Mouse (Mus musculus) liver, postnatal 0 days (tissue): ENCODE measurements around the gene Mcm5. TPM values are rescaled to one million over a fixed set of nuclear protein-coding genes. Genes with fewer than 3 reads are reported as not detected.

Source experiments
- ATAC-seq: fragments of 200-750 bp; cut with Nextera tagmentation; 2 replicates; pipeline ENCODE4 v1.8.0; 2017; ENCODE audit warnings: mild to moderate bottlenecking, moderate library complexity
- DNase-seq: peaks from one replicate; pipeline ENCODE4 v3.0.0-alpha.2; 2016
- H3K27ac ChIP-seq: fragments of 300-500 bp; sonication (generic); 2 replicates; pipeline ENCODE4 v1.5.1; 2014; ENCODE audit warnings: antibody characterized with exemption, moderate library complexity, mild to moderate bottlenecking, low read depth
- H3K27me3 ChIP-seq: fragments of 300-500 bp; sonication (generic); 2 replicates; pipeline ENCODE4 v1.6.1; 2014; ENCODE audit warnings: low read length, control low read depth, mixed read lengths; ENCODE audit not compliant: insufficient read depth
- H3K36me3 ChIP-seq: fragments of 300-500 bp; sonication (generic); replicated peaks from 2 replicates; pipeline ENCODE4 v1.6.1; 2014; ENCODE audit warnings: mild to moderate bottlenecking, control low read depth, low read length, moderate library complexity, mixed read lengths; ENCODE audit not compliant: insufficient read depth
- H3K4me1 ChIP-seq: fragments of 300-500 bp; sonication (generic); 2 replicates; pipeline ENCODE4 v1.6.1; 2014; ENCODE audit warnings: antibody characterized with exemption, mild to moderate bottlenecking, control low read depth; ENCODE audit not compliant: insufficient read depth
- H3K4me2 ChIP-seq: fragments of 300-500 bp; sonication (generic); 2 replicates; pipeline ENCODE4 v1.6.1; 2014; ENCODE audit warnings: low read depth, mild to moderate bottlenecking, low read length, moderate library complexity, mixed read lengths
- H3K4me3 ChIP-seq: fragments of 300-500 bp; sonication (generic); 2 replicates; pipeline ENCODE4 v1.5.1; 2014; ENCODE audit warnings: low read depth, low read length
- H3K9ac ChIP-seq: fragments of 300-500 bp; sonication (generic); replicated peaks from 2 replicates; pipeline ENCODE4 v1.6.1; 2014; ENCODE audit warnings: mild to moderate bottlenecking, moderate library complexity
- H3K9me3 ChIP-seq: fragments of 300-500 bp; sonication (generic); 2 replicates; pipeline ENCODE4 v1.6.1; 2016; ENCODE audit warnings: mild to moderate bottlenecking, control low read depth, low read length, mixed read lengths
- CTCF ChIP-seq: sonication (generic); IDR thresholded peaks from 2 replicates; pipeline ENCODE4 v1.5.1; 2016; ENCODE audit warnings: antibody characterized with exemption, low read depth
- EP300 ChIP-seq: IDR thresholded peaks from 2 replicates; pipeline ENCODE4 v1.6.1; 2016; ENCODE audit warnings: antibody characterized with exemption, low read depth, mild to moderate bottlenecking
- WGBS: fragments of 180-500 bp; shearing (Covaris S2); extraction: QIAGEN DNeasy Blood & Tissue Kit; methylation state at CpG from one replicate; pipeline ENCODE4 v1.1.7; 2014; ENCODE audit not compliant: insufficient replicate concordance; 5-methylcytosine and 5-hydroxymethylcytosine counted together
- polyA plus RNA-seq: library from polyadenylated mRNA; unstranded; fragments of >200 nt; fragmentation: Nextera tagmentation; extraction: Ambion mirVana; gene quantifications from 2 replicates; pipeline ENCODE4 v1.2.1, GENCODE M21; 2015

Mcm5 gene
- polyA plus RNA-seq, 1 experiment from 2014 or later: 55.4 TPM

DNA sequence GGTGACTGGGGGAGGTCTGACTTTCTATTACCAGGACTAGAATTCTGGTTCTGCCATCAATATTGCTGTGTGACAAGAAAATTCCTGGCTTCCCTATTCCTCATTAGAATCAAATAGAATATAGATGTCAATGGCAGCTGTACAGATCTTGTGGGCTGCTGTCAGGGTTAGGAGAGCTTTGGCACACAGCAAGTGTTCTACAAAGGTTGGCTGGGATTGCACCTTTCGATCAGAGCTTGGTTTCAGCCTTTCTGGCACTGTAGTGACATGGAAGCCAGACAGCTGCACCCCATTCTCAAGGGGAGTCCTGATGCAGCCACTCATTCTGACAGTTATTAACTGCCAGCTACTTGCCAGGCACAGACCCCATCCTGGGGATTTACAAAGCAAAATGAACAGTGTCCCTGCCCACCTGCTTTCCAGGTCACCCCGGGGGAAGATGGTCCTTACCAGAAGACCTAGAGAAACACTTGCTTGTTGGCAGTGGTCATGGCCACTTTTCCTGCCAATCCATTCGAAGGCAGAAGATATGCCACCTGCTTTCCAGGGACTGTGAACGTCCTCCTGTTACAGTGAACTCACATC is 18.5 kb upstream of the Mcm5 start:
- Histone ChIP-seq H3K4me3 (no peak overlapping the region), H3K27ac (no peak overlapping the region), H3K9ac (no peak overlapping the region), H3K27me3 (peaks cover 5% of the 10 kb centered on the region; the same call in 1 of the 2 replicates), H3K9me3 (no peaks in the 10 kb centered on the region), H3K4me1 (peaks cover 20% of the 10 kb centered on the region), H3K36me3 (no peaks in the 10 kb centered on the region), H3K4me2 (no peak overlapping the region)
- WGBS: 79% methylated on average over 4 of the region's 4 CpGs
- TF ChIP-seq CTCF (no peak), EP300 (no peak)
- ATAC-seq (no peak), DNase-seq (no peak)

DNA sequence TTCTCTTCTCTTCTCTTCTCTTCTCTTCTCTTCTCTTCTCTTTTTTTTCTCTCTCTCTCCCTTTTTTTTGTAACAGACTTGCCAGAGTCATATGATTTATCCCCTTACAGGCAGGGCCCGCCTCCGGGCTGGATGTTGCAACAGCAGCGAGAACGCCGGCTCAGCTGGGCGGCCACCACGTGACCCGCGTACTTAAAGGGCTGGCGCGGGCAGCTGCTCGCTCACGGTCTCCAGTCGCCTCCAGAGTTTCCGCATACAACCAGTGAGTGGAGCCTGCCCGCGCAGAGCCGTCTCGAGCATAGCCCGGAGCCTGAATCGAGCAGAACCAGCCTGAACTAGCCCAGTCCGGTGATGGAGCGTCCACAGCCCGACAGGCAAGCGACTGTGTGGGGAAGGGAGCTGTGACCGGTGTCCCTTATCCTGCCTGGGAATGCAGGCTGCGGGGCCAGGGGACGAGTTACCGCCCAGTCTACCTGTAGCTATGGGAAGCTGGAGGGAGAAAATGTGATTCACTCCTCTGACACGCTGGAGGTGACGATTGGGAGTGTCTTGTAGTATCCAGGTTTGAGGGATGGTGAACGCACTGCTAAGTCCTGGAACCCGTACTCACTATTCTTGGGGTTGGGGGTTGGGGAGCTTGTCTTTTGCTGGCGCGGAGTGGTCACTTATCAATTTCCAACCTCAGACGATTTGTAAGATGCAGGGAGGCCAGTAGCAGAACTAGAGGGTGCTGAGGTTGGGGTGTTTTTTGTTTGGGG is 15.8 kb upstream of the Mcm5 start, which contains the start of gene Hmox1:
Hmox1 (plus strand) TSS at position 223 of the 758 bp plus-strand sequence.
- Histone ChIP-seq H3K4me1 (peaks cover 13% of the 10 kb centered on the region), H3K4me2 (peak within 1 kb of the TSS; percentile 85), H3K27ac (peak within 1 kb of the TSS; percentile 74), H3K9me3 (no peaks in the 10 kb centered on the region), H3K27me3 (peaks cover 5% of the 10 kb centered on the region; the same call in 1 of the 2 replicates), H3K36me3 (peaks cover 9% of the 10 kb centered on the region), H3K4me3 (peak within 1 kb of the TSS; percentile 66), H3K9ac (peak within 1 kb of the TSS; percentile 78)
- DNase-seq: peak; percentile 91
- WGBS: 2% methylated on average over 36 of the region's 36 CpGs
- TF ChIP-seq CTCF: 0 out of 2 replicates have a peak, but pooled peaks have one; percentile 7
- TF ChIP-seq EP300: no peak
- ATAC-seq: peak; percentile 84

DNA sequence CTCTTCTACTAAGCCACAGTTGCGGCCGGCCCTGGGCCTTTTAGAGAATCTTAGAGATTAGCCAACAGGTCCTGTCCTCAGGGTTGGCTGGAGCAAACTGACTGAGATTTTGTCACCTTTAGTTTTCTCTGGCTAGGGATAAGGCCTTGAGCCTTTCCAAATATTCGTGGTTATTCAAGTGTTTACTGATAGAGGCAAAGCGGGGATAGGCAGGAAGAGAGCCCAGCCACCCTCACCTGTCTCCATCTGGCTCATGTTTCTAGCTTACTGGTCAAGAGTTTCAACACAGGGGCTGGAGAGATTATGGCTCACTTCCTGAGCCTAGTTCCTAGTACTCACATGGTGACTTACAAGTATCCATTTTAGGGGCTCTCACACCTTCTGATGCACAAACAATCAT is 6.4 kb upstream of the Mcm5 start:
- Histone ChIP-seq H3K4me1 (no peaks in the 10 kb centered on the region), H3K27me3 (no peaks in the 10 kb centered on the region), H3K27ac (no peak overlapping the region), H3K9me3 (no peaks in the 10 kb centered on the region), H3K36me3 (peaks cover 10% of the 10 kb centered on the region; the same call in 1 of the 2 replicates), H3K9ac (no peak overlapping the region), H3K4me3 (no peak overlapping the region), H3K4me2 (no peak overlapping the region)
- DNase-seq (no peak), ATAC-seq (no peak)
- WGBS: 69% methylated on average over 4 of the region's 4 CpGs
- TF ChIP-seq EP300 (no peak), CTCF (no peak)

DNA sequence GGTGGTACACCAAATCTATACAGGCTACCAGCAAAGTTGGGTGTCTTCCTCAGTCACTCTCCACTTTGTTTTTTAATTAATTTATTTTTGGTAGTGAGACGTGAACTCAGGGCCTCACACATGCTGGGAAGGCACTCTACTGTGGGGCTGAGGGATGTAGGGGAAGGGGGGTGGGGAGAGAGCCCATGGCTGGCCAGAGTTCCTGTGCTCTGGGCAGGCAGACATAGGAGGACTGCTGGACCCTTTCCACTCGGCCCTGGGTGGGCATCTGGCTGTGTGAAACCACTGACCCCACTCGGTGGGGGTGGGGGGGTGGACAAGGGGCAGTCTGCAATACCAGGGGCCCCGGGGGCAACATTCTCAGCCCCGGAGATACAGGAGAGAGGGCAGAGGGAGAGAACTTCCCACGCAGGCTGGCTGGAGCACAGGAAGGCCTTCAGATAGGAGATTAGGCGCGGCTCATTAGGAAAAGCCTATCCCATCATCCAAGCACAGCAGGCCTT is 5.9 kb upstream of the Mcm5 start:
- Histone ChIP-seq H3K9me3 (no peaks in the 10 kb centered on the region), H3K4me1 (peaks cover 2% of the 10 kb centered on the region; the same call in 1 of the 2 replicates), H3K36me3 (peaks cover 7% of the 10 kb centered on the region; the same call in 1 of the 2 replicates), H3K9ac (no peak overlapping the region), H3K27me3 (no peaks in the 10 kb centered on the region), H3K4me2 (no peak overlapping the region), H3K4me3 (no peak overlapping the region), H3K27ac (no peak overlapping the region)
- 58% methylated on average over 8 of the region's 8 CpGs for WGBS
- DNase-seq: no peak
- ATAC-seq: no peak
- TF ChIP-seq CTCF (no peak), EP300 (no peak)

DNA sequence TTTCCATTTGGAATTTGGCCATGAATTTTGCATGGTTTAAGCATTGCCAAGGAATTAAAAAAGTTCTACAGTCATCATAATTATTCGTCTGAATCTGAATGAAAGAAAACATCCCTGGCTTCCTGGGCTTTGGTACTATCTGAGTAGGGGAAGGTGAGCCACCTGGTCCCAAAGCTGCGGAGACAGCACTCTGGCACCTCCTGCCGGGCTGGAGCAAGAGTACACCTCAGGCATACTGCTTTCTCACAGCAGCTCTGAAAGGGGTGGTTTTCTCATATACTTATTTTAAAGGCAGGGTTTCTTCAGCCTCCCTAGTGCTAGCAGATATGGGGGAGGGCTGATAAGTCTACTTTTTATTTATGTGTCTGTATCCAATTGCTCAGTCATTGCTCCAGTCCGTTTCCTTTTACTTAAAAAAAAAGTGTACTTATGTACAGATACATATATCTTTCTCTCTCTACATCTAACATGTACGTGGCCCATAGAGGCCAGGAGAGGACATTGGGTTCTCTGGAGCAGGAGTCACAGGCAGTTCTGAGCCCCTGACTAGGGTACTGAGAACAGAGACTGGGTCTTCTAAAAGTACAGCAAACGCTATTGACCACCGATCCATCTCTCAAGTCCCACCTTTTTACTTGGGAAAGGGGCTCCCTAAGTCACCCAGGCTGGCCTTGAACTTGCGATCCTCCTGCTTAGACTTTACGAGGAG is 688 bp upstream of the Mcm5 start:
- Histone ChIP-seq H3K9ac (peak overlapping the region; percentile 89), H3K4me2 (peak overlapping the region; percentile 94), H3K27me3 (no peaks in the 10 kb centered on the region), H3K9me3 (no peaks in the 10 kb centered on the region), H3K4me3 (peak overlapping the region; percentile 87), H3K27ac (peak overlapping the region; percentile 86), H3K4me1 (peaks cover 9% of the 10 kb centered on the region), H3K36me3 (peaks cover 20% of the 10 kb centered on the region)
- WGBS: under 1% methylated on average over 9 of the region's 9 CpGs
- DNase-seq: peak; percentile 89
- peak; percentile 97 for TF ChIP-seq CTCF
- TF ChIP-seq EP300: no peak
- ATAC-seq: peak; percentile 75

DNA sequence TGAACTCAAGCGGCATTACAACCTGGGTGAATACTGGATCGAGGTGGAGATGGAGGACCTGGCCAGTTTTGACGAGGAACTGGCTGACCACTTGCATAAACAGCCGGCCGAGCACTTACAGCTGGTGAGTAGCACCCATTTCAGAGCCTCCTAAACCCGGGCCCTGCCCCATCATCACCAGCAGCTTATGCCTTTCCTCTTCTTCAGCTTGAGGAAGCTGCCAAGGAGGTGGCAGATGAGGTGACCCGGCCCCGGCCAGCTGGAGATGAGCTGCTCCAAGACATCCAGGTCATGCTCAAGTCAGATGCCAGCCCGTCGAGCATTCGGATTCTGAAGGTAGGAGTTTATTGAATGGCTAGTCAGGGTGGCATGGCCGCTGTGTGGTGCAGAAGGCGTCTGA is 724 bp downstream of the Mcm5 start:
- peak; percentile 21 for DNase-seq
- TF ChIP-seq CTCF (no peak), EP300 (no peak)
- WGBS: 7% methylated on average over 13 of the region's 13 CpGs
- no peak for ATAC-seq
- Histone ChIP-seq H3K36me3 (peaks cover 29% of the 10 kb centered on the region), H3K27ac (no peak overlapping the region), H3K4me1 (peaks cover 9% of the 10 kb centered on the region), H3K4me2 (peak overlapping the region; percentile 94), H3K27me3 (no peaks in the 10 kb centered on the region), H3K9ac (peak overlapping the region; percentile 72), H3K9me3 (no peaks in the 10 kb centered on the region), H3K4me3 (peak overlapping the region; percentile 87)
